Mouse (Mus musculus) embryonic facial prominence, embryonic 12.5 days (tissue): ENCODE data around the gene Selenok. TPM values are rescaled to one million over a fixed set of nuclear protein-coding genes. Genes with fewer than 3 reads are reported as not detected.

Experiments used
- ATAC-seq: fragments of 200-750 bp; cut with Nextera tagmentation; 2 replicates; pipeline ENCODE4 v1.8.0; 2017; ENCODE audit not compliant: insufficient number of reproducible peaks, insufficient read depth, low FRiP score, low TSS enrichment
- H3K27ac ChIP-seq: fragments of 300-500 bp; sonication (generic); 2 replicates; pipeline ENCODE4 v1.5.1; 2016; ENCODE audit warnings: mild to moderate bottlenecking
- H3K27me3 ChIP-seq: fragments of 300-500 bp; sonication (generic); 2 replicates; pipeline ENCODE4 v1.6.1; 2016; ENCODE audit warnings: mild to moderate bottlenecking, moderate library complexity
- H3K36me3 ChIP-seq: fragments of 300-500 bp; sonication (generic); 2 replicates; pipeline ENCODE4 v1.6.1; 2016; ENCODE audit warnings: mild to moderate bottlenecking
- H3K4me1 ChIP-seq: fragments of 300-500 bp; sonication (generic); 2 replicates; pipeline ENCODE4 v1.6.1; 2016
- H3K4me2 ChIP-seq: fragments of 300-500 bp; sonication (generic); replicated peaks from 2 replicates; pipeline ENCODE4 v1.6.1; 2016; ENCODE audit warnings: mild to moderate bottlenecking, moderate library complexity
- H3K4me3 ChIP-seq: fragments of 300-500 bp; sonication (generic); 2 replicates; pipeline ENCODE4 v1.5.1; 2016; ENCODE audit warnings: mild to moderate bottlenecking
- H3K9ac ChIP-seq: fragments of 300-500 bp; sonication (generic); 2 replicates; pipeline ENCODE4 v1.6.1; 2016; ENCODE audit warnings: mild to moderate bottlenecking, moderate library complexity
- H3K9me3 ChIP-seq: fragments of 300-500 bp; sonication (generic); 2 replicates; pipeline ENCODE4 v1.6.1; 2016; ENCODE audit warnings: mild to moderate bottlenecking, moderate library complexity
- WGBS: fragments of 180-500 bp; shearing (Covaris S2); methylation state at CpG from one replicate; pipeline ENCODE4 v1.1.7; 2016; 5-methylcytosine and 5-hydroxymethylcytosine counted together
- microRNA-seq: library from miRNA; unstranded; fragments of <30 nt; microRNA quantifications from one replicate; pipeline ENCODE4, GENCODE M21; 2017
- polyA plus RNA-seq: library from polyadenylated mRNA; unstranded; fragments of >200 nt; fragmentation: Nextera tagmentation; extraction: Ambion mirVana; gene quantifications from 2 replicates; pipeline ENCODE4 v1.2.1, GENCODE M21; 2016

The Selenok gene
- polyA plus RNA-seq, 1 experiment from 2014 or later: 299 TPM

DNA sequence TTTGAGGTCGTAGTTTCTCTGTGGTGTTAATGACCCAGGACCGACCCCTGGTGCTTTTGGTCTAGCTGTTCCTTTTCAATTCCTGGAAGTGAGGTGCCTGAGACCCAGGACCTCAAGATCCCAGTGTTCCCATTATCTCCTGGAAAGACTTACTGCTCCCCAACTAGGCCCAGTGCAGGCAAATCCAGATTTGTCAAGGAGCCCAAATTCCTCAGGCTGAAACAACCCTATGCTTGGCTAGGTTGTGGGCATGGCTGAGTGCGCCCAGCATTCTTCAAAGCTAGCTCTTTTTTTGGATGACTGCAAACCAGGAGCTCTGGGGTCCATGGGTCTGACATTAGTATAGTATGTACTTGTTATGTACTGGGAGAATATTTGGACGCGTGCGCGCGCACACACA, 51.3 kb downstream of the Selenok start:
- ATAC-seq: no peak
- Histone ChIP-seq H3K4me1 (no peaks in the 10 kb centered on the region), H3K9me3 (no peaks in the 10 kb centered on the region), H3K27ac (no peak overlapping the region), H3K27me3 (no peaks in the 10 kb centered on the region), H3K4me2 (no peak overlapping the region), H3K4me3 (no peak overlapping the region), H3K9ac (no peak overlapping the region), H3K36me3 (no peaks in the 10 kb centered on the region)
- 92% methylated on average over 8 of the region's 8 CpGs for WGBS

- WGBS: 52% methylated on average over 9 of the region's 9 CpGs
Observed at GRCm38 (mm10) chr14:30019792-30020575, 51.9 kb downstream of the Selenok start.

GRCm38 (mm10) chr14:30022471-30022870, 54.4 kb downstream of the Selenok start:
- no peaks in the 10 kb centered on the region for H3K27me3 ChIP-seq
- WGBS: 87% methylated on average over 6 of the region's 6 CpGs
- no peak overlapping the region for H3K9ac ChIP-seq
- ATAC-seq: no peak
- H3K4me3 ChIP-seq: no peak overlapping the region
- no peaks in the 10 kb centered on the region for H3K36me3 ChIP-seq
- no peak overlapping the region for H3K4me2 ChIP-seq
- H3K4me1 ChIP-seq: no peaks in the 10 kb centered on the region
- H3K27ac ChIP-seq: no peak overlapping the region
- no peaks in the 10 kb centered on the region for H3K9me3 ChIP-seq

More at GRCm38 (mm10) chr14:30019792-30020575, 51.9 kb downstream of the Selenok start:
- ATAC-seq: no peak
- no peak overlapping the region for H3K27ac ChIP-seq
- H3K36me3 ChIP-seq: no peaks in the 10 kb centered on the region
- no peaks in the 10 kb centered on the region for H3K4me1 ChIP-seq
- no peak overlapping the region for H3K9ac ChIP-seq
- no peak overlapping the region for H3K4me3 ChIP-seq
- no peak overlapping the region for H3K4me2 ChIP-seq
- H3K27me3 ChIP-seq: no peaks in the 10 kb centered on the region
- no peaks in the 10 kb centered on the region for H3K9me3 ChIP-seq

DNA sequence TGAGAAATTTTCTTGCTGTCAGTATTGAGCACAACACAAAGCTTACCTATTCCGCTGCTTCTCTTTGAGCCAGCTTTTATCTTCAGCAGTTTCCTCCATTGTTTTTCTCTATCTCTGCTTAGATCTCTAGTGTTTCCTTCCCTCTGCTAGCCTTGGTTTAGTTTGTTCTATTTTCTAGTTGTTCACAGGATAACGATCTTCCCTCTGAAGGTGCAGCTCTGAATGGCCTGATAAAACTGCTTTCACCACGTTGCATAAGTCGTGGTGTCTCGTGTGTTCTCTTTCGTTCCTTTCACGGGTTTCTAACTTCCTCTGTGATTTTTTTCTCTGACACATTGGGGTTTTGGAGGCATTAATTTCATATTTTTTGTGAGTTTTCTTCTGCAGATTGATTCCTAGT, 56.3 kb downstream of the Selenok start:
- no peaks in the 10 kb centered on the region for H3K27me3 ChIP-seq
- 65% methylated on average over 7 of the region's 7 CpGs for WGBS
- no peaks in the 10 kb centered on the region for H3K4me1 ChIP-seq
- H3K9me3 ChIP-seq: no peaks in the 10 kb centered on the region
- no peaks in the 10 kb centered on the region for H3K36me3 ChIP-seq
- no peak overlapping the region for H3K4me2 ChIP-seq
- H3K9ac ChIP-seq: no peak overlapping the region
- H3K27ac ChIP-seq: no peak overlapping the region
- no peak overlapping the region for H3K4me3 ChIP-seq
- ATAC-seq: no peak

Small RNAs within 50 kb of the gene (microRNA-seq; reads per million reads assigned to microRNA genes)
- gene Mir6947: 1.1 reads per million

Other genes with a start within 250 kb of the Selenok start
- 12.7 and 14.8 TPM in 2 replicates for gene Cacna2d3, start 246.4 kb upstream of the Selenok start, polyA plus RNA-seq
- gene Actr8, start 10.0 kb downstream of the Selenok start, polyA plus RNA-seq: 76.7 and 79.9 TPM in 2 replicates
- 0.63 and 0.75 TPM in 2 replicates for gene Il17rb, start 40.6 kb downstream of the Selenok start, polyA plus RNA-seq
- 0.06 and 0.10 TPM in 2 replicates for gene Chdh, start 40.7 kb downstream of the Selenok start, polyA plus RNA-seq